Comparison of ENCODE assay signal across 8 mouse cellular contexts in genomic region chr19:33589626-33590302, GRCm38 (mm10). TPM values are rescaled to one million over a fixed set of nuclear protein-coding genes. Genes with fewer than 3 reads are reported as not detected.
DNase-seq lines count a peak whose midpoint lies in the region; ATAC-seq and TF ChIP-seq lines count a peak whose summit lies in the region.
"Not testable (repeated sequence)": the region's sequence is repeated elsewhere in the genome, so short reads cannot be mapped to it uniquely, and the experiment has no call there.

No protein-coding gene starts in this region.

- H3K4me3 ChIP-seq in left cerebral cortex, adult 2 months = peak overlapping the region; percentile 44

- not testable (repeated sequence) for TF ChIP-seq CTCF in left cerebral cortex, adult 2 months (IDR thresholded peaks at IDR 0.05)

- peak; percentile 68 for DNase-seq in adrenal gland, adult 2 months
- peak; percentile 34 for DNase-seq in embryo, embryonic 11.5 days (ENCODE audit: low read depth, low spot score)
- DNase-seq in gastrocnemius, postnatal 25 days = peak; percentile 44
- DNase-seq in left cerebral cortex, adult 2 months (ENCODE audit: extremely low spot score in 1 of 2, low spot score in 2 of 2) = peak; percentile 39 to 44
- peak; percentile 59 for DNase-seq in lung, postnatal 36 days
- DNase-seq in retina, postnatal 1 day = peak; percentile 85
- peak; percentile 51 to 64 for DNase-seq in thymus, postnatal 36 days

- intact Hi-C loops in left cerebral cortex, adult 2 months (cut with DNase I) = loop anchor here (10.0 kb wide), 1 partner anchor 195 kb away; the partner anchor contains the start of gene Rnls

- ATAC-seq in inflammation-experienced regulatory T-cells, adult 6 months = peak; percentile 84

- not testable (repeated sequence) for H3K27ac ChIP-seq in left cerebral cortex, adult 2 months

RNA-seq across cellular contexts. Expression of gene Gm8978, which starts 35.3 kb away (rescaled TPM):
- total RNA-seq in adrenal gland, adult 2 months (2021) = not detected
- polyA plus RNA-seq in adrenal gland, adult 2 months (2012; rRNA removed) = not detected in 2 replicates
- not detected for total RNA-seq in gastrocnemius, postnatal 25 days (2021)
- polyA plus RNA-seq in inflammation-experienced regulatory T-cells, adult 6 months (2017; shearing (Covaris generic)) = not detected
- not detected for total RNA-seq in left cerebral cortex, adult 2 months (2021)

Comparison
In these comparisons a context has a peak if more than half of its experiments do, and no peak if none do; other contexts are left out.
1. DNase-seq: peak in every context shown above with its lines; median percentile 85 in retina, postnatal 1 day; 68 in adrenal gland, adult 2 months; 59 in lung, postnatal 36 days; 58 in thymus, postnatal 36 days; 44 in gastrocnemius, postnatal 25 days; 42 in left cerebral cortex, adult 2 months; 34 in embryo, embryonic 11.5 days.